Mouse (Mus musculus) monocyte, adult 2 months (primary cell): Measurements from ENCODE around the gene Anp32b.
A peak's percentile ranks its signal among the peaks of the same experiment; 100 is the strongest.

Experiments
- DNase-seq, 2 experiments: peaks; one replicate each; pipeline ENCODE4 v3.0.0; 2022; ENCODE audit warnings: low spot score in 2 of 2, low read depth in 1 of 2

Anp32b gene

GRCm38 (mm10) chr4:46452481-46452850, 1.8 kb downstream of the Anp32b start:
- DNase-seq = peak; percentile 27 to 59

- DNase-seq = no peak
Measured at GRCm38 (mm10) chr4:46452855-46453719, 2.4 kb downstream of the Anp32b start.

- DNase-seq = no peak
Measured at GRCm38 (mm10) chr4:46454097-46454864, 3.6 kb downstream of the Anp32b start.

GRCm38 (mm10) chr4:46456762-46457161, 6.1 kb downstream of the Anp32b start:
- no peak for DNase-seq

- DNase-seq = no peak
Measured at GRCm38 (mm10) chr4:46457186-46457585, 6.5 kb downstream of the Anp32b start.

- no peak for DNase-seq
Measured at GRCm38 (mm10) chr4:46458411-46458810, 7.7 kb downstream of the Anp32b start.

GRCm38 (mm10) chr4:46463130-46463830, 12.6 kb downstream of the Anp32b start:
- DNase-seq = no peak

- DNase-seq = no peak
Measured at GRCm38 (mm10) chr4:46465740-46466139, 15.0 kb downstream of the Anp32b start.

- no peak for DNase-seq
Measured at GRCm38 (mm10) chr4:46475101-46475500, 24.4 kb downstream of the Anp32b start.

GRCm38 (mm10) chr4:46479081-46479480, 28.4 kb downstream of the Anp32b start:
- no peak for DNase-seq

- DNase-seq = peak; percentile 61 to 68
Measured at GRCm38 (mm10) chr4:46485696-46486417, 35.2 kb downstream of the Anp32b start.

GRCm38 (mm10) chr4:46487348-46487747, 36.6 kb downstream of the Anp32b start:
- DNase-seq = peak in 1 of 2 experiments; percentile 44

GRCm38 (mm10) chr4:46489028-46489925, 38.6 kb downstream of the Anp32b start, which contains the start of gene Nans:
TSS of gene Nans (plus strand) at chr4:46489248.
- DNase-seq = peak; percentile 80 to 85

- DNase-seq = no peak
Measured at GRCm38 (mm10) chr4:46493071-46493470, 42.4 kb downstream of the Anp32b start.

GRCm38 (mm10) chr4:46495543-46495942, 44.8 kb downstream of the Anp32b start:
- DNase-seq = no peak

GRCm38 (mm10) chr4:46497286-46497892, 46.7 kb downstream of the Anp32b start:
- peak in 1 of 2 experiments; percentile 70 for DNase-seq

- no peak for DNase-seq
Measured at GRCm38 (mm10) chr4:46498511-46498910, 47.8 kb downstream of the Anp32b start.

GRCm38 (mm10) chr4:46498976-46499375, 48.3 kb downstream of the Anp32b start:
- DNase-seq = no peak
